In genomic region chrX:74330166-74330930, GRCm38 (mm10) we compare ENCODE assay signal across 7 mouse cellular contexts. TPM values are rescaled to one million over a fixed set of nuclear protein-coding genes. Genes with fewer than 3 reads are reported as not detected.
DNase-seq lines count a peak whose midpoint lies in the region; ATAC-seq and TF ChIP-seq lines count a peak whose summit lies in the region.

No protein-coding gene starts in this region.

- peak overlapping the region; percentile 65 for H3K4me2 ChIP-seq in limb, embryonic 14.5 days (replicated peaks; ENCODE audit: low read depth, low read length, severe bottlenecking)

- peak overlapping the region; percentile 56 for H3K4me3 ChIP-seq in embryonic fibroblast, embryonic 13.5 days (ENCODE audit: insufficient read depth, low read length)
- peak overlapping the region; percentile 48 for H3K4me3 ChIP-seq in limb, embryonic 14.5 days (replicated peaks; ENCODE audit: low read length)

- no peaks in the 10 kb centered on the region for H3K9me3 ChIP-seq in limb, embryonic 14.5 days (ENCODE audit: control insufficient read depth, low read length)

- ATAC-seq in limb, embryonic 14.5 days (ENCODE audit: low FRiP score, low read depth) = no peak
- ATAC-seq in monocyte, adult 5-6 weeks (replicated peaks; ENCODE audit: insufficient number of reproducible peaks, low FRiP score, low TSS enrichment, poor library complexity, severe bottlenecking) = no peak

- TF ChIP-seq POLR2A in embryonic fibroblast, embryonic 13.5 days (IDR thresholded peaks at IDR 0.05; ENCODE audit: low read depth, low read length) = no peak
- TF ChIP-seq POLR2A in limb, embryonic 14.5 days (IDR thresholded peaks at IDR 0.05; ENCODE audit: borderline replicate concordance, extremely low read depth, insufficient read depth, insufficient read length) = no peak

- 53% methylated on average over 2 of the region's 2 CpGs for WGBS in limb, embryonic 14.5 days

- peak; percentile 25 for DNase-seq in retina, postnatal 1 day
- DNase-seq in retina, embryonic 14.5 days (ENCODE audit: low spot score) = no peak
- peak; percentile 6 for DNase-seq in limb, embryonic 14.5 days (ENCODE audit: low spot score)
- no peak for DNase-seq in right cerebral cortex, postnatal 10 days (ENCODE audit: low spot score in 2 of 2)
- DNase-seq in adrenal gland, adult 18-20 months (ENCODE audit: low spot score in 2 of 2) = no peak

- peaks cover 20% of the 10 kb centered on the region for H3K36me3 ChIP-seq in limb, embryonic 14.5 days (ENCODE audit: control insufficient read depth, insufficient read depth, low read length)

- H3K27me3 ChIP-seq in limb, embryonic 14.5 days (ENCODE audit: control insufficient read depth, insufficient read depth, low read length) = no peaks in the 10 kb centered on the region

- no peak overlapping the region for H3K27ac ChIP-seq in embryonic fibroblast, embryonic 13.5 days (ENCODE audit: insufficient read depth, low read length)
- no peak overlapping the region for H3K27ac ChIP-seq in limb, embryonic 14.5 days (replicated peaks; ENCODE audit: low read depth, low read length)

- no peaks in the 10 kb centered on the region; the same call in 1 of the 2 replicates for H3K4me1 ChIP-seq in embryonic fibroblast, embryonic 13.5 days (ENCODE audit: control insufficient read depth, insufficient read depth, low read length)
- H3K4me1 ChIP-seq in limb, embryonic 14.5 days (ENCODE audit: control insufficient read depth, insufficient read depth, low read length) = no peaks in the 10 kb centered on the region; the same call in 1 of the 2 replicates

- H3K9ac ChIP-seq in limb, embryonic 14.5 days (ENCODE audit: low read depth, low read length, severe bottlenecking) = peak overlapping the region; percentile 65

- no peak for TF ChIP-seq CTCF in embryonic fibroblast, embryonic 13.5 days (IDR thresholded peaks at IDR 0.05; ENCODE audit: borderline replicate concordance, insufficient read depth, low read length)

RNA-seq across cellular contexts. Expression of gene Plxna3, which starts 1.5 kb away (rescaled TPM):
- polyA plus RNA-seq in embryonic fibroblast, embryonic 13.5 days (2011; ENCODE audit: insufficient read length, low read depth, missing spikeins) = 39.7 and 53.1 TPM in 2 replicates
- 117 and 152 TPM in 2 replicates for polyA plus RNA-seq in limb, embryonic 14.5 days (2012; rRNA removed)
- 21.4 and 21.8 TPM in 2 replicates for polyA plus RNA-seq in limb, embryonic 14.5 days (2014; fragmentation: Nextera tagmentation; extraction: Ambion mirVana)
- total RNA-seq in monocyte, adult 5-6 weeks (2017) = 0.19 to 0.78 TPM (median 0.21 TPM) in 3 replicates
- total RNA-seq in adrenal gland, adult 18-20 months (2021) = 10 to 100 TPM in 1 of 2 experiments, 1 to 10 TPM in 1; 8.1 to 15.4 TPM

RNA-seq across cellular contexts. Expression of gene Fam50a, which starts 17.5 kb away (rescaled TPM):
- polyA plus RNA-seq in embryonic fibroblast, embryonic 13.5 days (2011; ENCODE audit: insufficient read length, low read depth, missing spikeins) = 53.9 and 54.0 TPM in 2 replicates
- polyA plus RNA-seq in limb, embryonic 14.5 days (2012; rRNA removed) = 31.5 and 49.7 TPM in 2 replicates
- polyA plus RNA-seq in limb, embryonic 14.5 days (2014; fragmentation: Nextera tagmentation; extraction: Ambion mirVana) = 53.5 and 53.7 TPM in 2 replicates
- 83.1 to 120 TPM (median 87.7 TPM) in 3 replicates for total RNA-seq in monocyte, adult 5-6 weeks (2017)
- 10 to 100 TPM; 63.3 to 65.8 TPM for total RNA-seq in adrenal gland, adult 18-20 months (2021)

RNA-seq across cellular contexts. Expression of gene Lage3, which starts 23.1 kb away (rescaled TPM):
- polyA plus RNA-seq in embryonic fibroblast, embryonic 13.5 days (2011; ENCODE audit: insufficient read length, low read depth, missing spikeins) = 56.1 and 62.9 TPM in 2 replicates
- 104 and 119 TPM in 2 replicates for polyA plus RNA-seq in limb, embryonic 14.5 days (2012; rRNA removed)
- polyA plus RNA-seq in limb, embryonic 14.5 days (2014; fragmentation: Nextera tagmentation; extraction: Ambion mirVana) = 105 and 106 TPM in 2 replicates
- 6.7 to 12.1 TPM (median 11.1 TPM) in 3 replicates for total RNA-seq in monocyte, adult 5-6 weeks (2017)
- total RNA-seq in adrenal gland, adult 18-20 months (2021) = 10 to 100 TPM; 43.2 to 53.2 TPM

RNA-seq across cellular contexts. Expression of gene Gdi1, which starts 25.6 kb away (rescaled TPM):
- polyA plus RNA-seq in embryonic fibroblast, embryonic 13.5 days (2011; ENCODE audit: insufficient read length, low read depth, missing spikeins) = 184 and 194 TPM in 2 replicates
- polyA plus RNA-seq in limb, embryonic 14.5 days (2012; rRNA removed) = 567 and 604 TPM in 2 replicates
- 147 and 183 TPM in 2 replicates for polyA plus RNA-seq in limb, embryonic 14.5 days (2014; fragmentation: Nextera tagmentation; extraction: Ambion mirVana)
- total RNA-seq in monocyte, adult 5-6 weeks (2017) = 87.9 to 106 TPM (median 93.3 TPM) in 3 replicates
- total RNA-seq in adrenal gland, adult 18-20 months (2021) = 100 to 1,000 TPM; 245 to 250 TPM

RNA-seq across cellular contexts. Expression of gene Atp6ap1, which starts 33.5 kb away (rescaled TPM):
- polyA plus RNA-seq in embryonic fibroblast, embryonic 13.5 days (2011; ENCODE audit: insufficient read length, low read depth, missing spikeins) = 290 and 334 TPM in 2 replicates
- 224 and 272 TPM in 2 replicates for polyA plus RNA-seq in limb, embryonic 14.5 days (2012; rRNA removed)
- 124 and 128 TPM in 2 replicates for polyA plus RNA-seq in limb, embryonic 14.5 days (2014; fragmentation: Nextera tagmentation; extraction: Ambion mirVana)
- total RNA-seq in monocyte, adult 5-6 weeks (2017) = 286 to 398 TPM (median 345 TPM) in 3 replicates
- total RNA-seq in adrenal gland, adult 18-20 months (2021) = 100 to 1,000 TPM; 206 to 258 TPM

Comparison
In these comparisons a context has a peak if more than half of its experiments do, and no peak if none do; other contexts are left out.
1. DNase-seq: peak in retina, postnatal 1 day (single experiment) and limb, embryonic 14.5 days (single experiment); none in retina, embryonic 14.5 days (single experiment), right cerebral cortex, postnatal 10 days (0 of 2) and adrenal gland, adult 18-20 months (0 of 2).